Mouse (Mus musculus): Measurements from ENCODE around the gene 2310009B15Rik. TPM values are rescaled to one million over a fixed set of nuclear protein-coding genes. Genes with fewer than 3 reads are reported as not detected.

The 2310009B15Rik gene
- polyA plus RNA-seq, 1 experiment from 2014 or later, result 29.7 TPM

- H3K9ac ChIP-seq (replicated peaks), result peak overlapping the region; percentile 51
- peak overlapping the region; percentile 62 for H3K4me2 ChIP-seq (replicated peaks)
- under 1% methylated on average over 54 of the region's 54 CpGs for WGBS
- peaks cover 58% of the 10 kb centered on the region for H3K27me3 ChIP-seq
- H3K27ac ChIP-seq (replicated peaks), result peak overlapping the region; percentile 72
- no peaks in the 10 kb centered on the region for H3K9me3 ChIP-seq
- ATAC-seq (replicated peaks), result peak; percentile 36; the same call in 1 of the 2 replicates
- peak overlapping the region; percentile 46 for H3K4me3 ChIP-seq
- no peaks in the 10 kb centered on the region for H3K36me3 ChIP-seq
- peaks cover 42% of the 10 kb centered on the region for H3K4me1 ChIP-seq
Observed at GRCm38 (mm10) chr1:138841306-138842095, 15.2 kb downstream of the 2310009B15Rik start.

- H3K4me1 ChIP-seq, result peaks cover 42% of the 10 kb centered on the region
Observed at GRCm38 (mm10) chr1:138840440-138841305, 16.0 kb downstream of the 2310009B15Rik start.

GRCm38 (mm10) chr1:138839809-138840430 lies 16.7 kb downstream of the 2310009B15Rik start:
- Histone ChIP-seq H3K9me3 (no peaks in the 10 kb centered on the region), H3K9ac (replicated peaks) (peak overlapping the region; percentile 44), H3K4me2 (replicated peaks) (peak overlapping the region; percentile 62), H3K27ac (replicated peaks) (peak overlapping the region; percentile 41), H3K4me1 (peaks cover 42% of the 10 kb centered on the region), H3K36me3 (no peaks in the 10 kb centered on the region), H3K4me3 (peak overlapping the region; percentile 46), H3K27me3 (peaks cover 54% of the 10 kb centered on the region)
- 6% methylated on average over 16 of the region's 16 CpGs for WGBS
- no peak for ATAC-seq (replicated peaks)

More at GRCm38 (mm10) chr1:138840440-138841305, 16.0 kb downstream of the 2310009B15Rik start:
- Histone ChIP-seq H3K27me3 (peaks cover 56% of the 10 kb centered on the region), H3K36me3 (no peaks in the 10 kb centered on the region), H3K27ac (replicated peaks) (0 out of 2 replicates have a peak overlapping the region, but pooled peaks have one; percentile 9), H3K4me3 (peak overlapping the region; percentile 46), H3K4me2 (replicated peaks) (peak overlapping the region; percentile 62), H3K9me3 (no peaks in the 10 kb centered on the region), H3K9ac (replicated peaks) (peak overlapping the region; percentile 51)
- WGBS, result 5% methylated on average over 25 of the region's 25 CpGs
- no peak for ATAC-seq (replicated peaks)

- Histone ChIP-seq H3K36me3 (no peaks in the 10 kb centered on the region), H3K9me3 (no peaks in the 10 kb centered on the region), H3K27ac (replicated peaks) (no peak overlapping the region), H3K4me1 (peaks cover 41% of the 10 kb centered on the region), H3K4me3 (peak overlapping the region; percentile 46), H3K27me3 (peaks cover 55% of the 10 kb centered on the region), H3K4me2 (replicated peaks) (peak overlapping the region; percentile 62; the same call in 1 of the 2 replicates), H3K9ac (replicated peaks) (peak overlapping the region; percentile 44; the same call in 1 of the 2 replicates)
- no peak for ATAC-seq (replicated peaks)
- 26% methylated on average over 2 of the region's 2 CpGs for WGBS
Observed at GRCm38 (mm10) chr1:138839291-138839690, 17.4 kb downstream of the 2310009B15Rik start.

GRCm38 (mm10) chr1:138837786-138838743 lies 18.6 kb downstream of the 2310009B15Rik start:
- Histone ChIP-seq H3K9me3 (no peaks in the 10 kb centered on the region), H3K4me2 (replicated peaks) (peak overlapping the region; percentile 37), H3K27me3 (peaks cover 54% of the 10 kb centered on the region), H3K36me3 (no peaks in the 10 kb centered on the region), H3K27ac (replicated peaks) (peak overlapping the region; percentile 54; the same call in 1 of the 2 replicates), H3K4me3 (peak overlapping the region; percentile 26), H3K4me1 (peaks cover 28% of the 10 kb centered on the region), H3K9ac (replicated peaks) (peak overlapping the region; percentile 34)
- WGBS, result 9% methylated on average over 27 of the region's 27 CpGs
- ATAC-seq (replicated peaks), result 0 out of 2 replicates have a peak, but pooled peaks have one; percentile 11

- Histone ChIP-seq H3K4me3 (no peak overlapping the region), H3K27me3 (peaks cover 65% of the 10 kb centered on the region), H3K4me2 (replicated peaks) (0 out of 2 replicates have a peak overlapping the region, but pooled peaks have one; percentile 8), H3K27ac (replicated peaks) (no peak overlapping the region), H3K9me3 (no peaks in the 10 kb centered on the region), H3K4me1 (peaks cover 16% of the 10 kb centered on the region), H3K36me3 (no peaks in the 10 kb centered on the region), H3K9ac (replicated peaks) (no peak overlapping the region)
- WGBS, result 3% methylated on average over 3 of the region's 3 CpGs
- no peak; the same call in 1 of the 2 replicates for ATAC-seq (replicated peaks)
Observed at GRCm38 (mm10) chr1:138835355-138835900, 21.2 kb downstream of the 2310009B15Rik start.

- ATAC-seq (replicated peaks), result no peak
- no peak overlapping the region for H3K27ac ChIP-seq (replicated peaks)
Observed at GRCm38 (mm10) chr1:138831309-138831708, 25.3 kb downstream of the 2310009B15Rik start.

GRCm38 (mm10) chr1:138826841-138827240 lies 29.8 kb downstream of the 2310009B15Rik start:
- H3K36me3 ChIP-seq, result no peaks in the 10 kb centered on the region
- H3K9me3 ChIP-seq, result no peaks in the 10 kb centered on the region
- 72% methylated on average over 6 of the region's 6 CpGs for WGBS
- no peak overlapping the region for H3K4me3 ChIP-seq
- peaks cover 3% of the 10 kb centered on the region for H3K4me1 ChIP-seq
- H3K27ac ChIP-seq (replicated peaks), result no peak overlapping the region
- H3K4me2 ChIP-seq (replicated peaks), result no peak overlapping the region
- peaks cover 2% of the 10 kb centered on the region; the same call in 1 of the 2 replicates for H3K27me3 ChIP-seq
- ATAC-seq (replicated peaks), result no peak
- H3K9ac ChIP-seq (replicated peaks), result no peak overlapping the region

More at GRCm38 (mm10) chr1:138831309-138831708, 25.3 kb downstream of the 2310009B15Rik start:
- Histone ChIP-seq H3K9me3 (no peaks in the 10 kb centered on the region), H3K4me1 (peaks cover 3% of the 10 kb centered on the region), H3K27me3 (peaks cover 37% of the 10 kb centered on the region; the same call in 1 of the 2 replicates), H3K4me2 (replicated peaks) (peak overlapping the region; percentile 41), H3K36me3 (no peaks in the 10 kb centered on the region), H3K9ac (replicated peaks) (no peak overlapping the region), H3K4me3 (peak overlapping the region; percentile 30)
- WGBS, result 3% methylated on average over 16 of the region's 16 CpGs

GRCm38 (mm10) chr1:138822985-138823322 lies 33.7 kb downstream of the 2310009B15Rik start:
- Histone ChIP-seq H3K27me3 (no peaks in the 10 kb centered on the region), H3K4me3 (no peak overlapping the region), H3K9ac (replicated peaks) (no peak overlapping the region), H3K4me1 (no peaks in the 10 kb centered on the region), H3K36me3 (no peaks in the 10 kb centered on the region), H3K9me3 (no peaks in the 10 kb centered on the region), H3K27ac (replicated peaks) (no peak overlapping the region), H3K4me2 (replicated peaks) (no peak overlapping the region)
- ATAC-seq (replicated peaks), result 0 out of 2 replicates have a peak, but pooled peaks have one; percentile 48
- 90% methylated on average over 1 of the region's 1 CpGs for WGBS

- H3K4me3 ChIP-seq, result no peak overlapping the region
- no peak for ATAC-seq (replicated peaks)
- H3K27ac ChIP-seq (replicated peaks), result no peak overlapping the region
- H3K4me2 ChIP-seq (replicated peaks), result no peak overlapping the region
- H3K36me3 ChIP-seq, result no peaks in the 10 kb centered on the region
- H3K27me3 ChIP-seq, result no peaks in the 10 kb centered on the region
- WGBS, result 93% methylated on average over 7 of the region's 7 CpGs
- no peaks in the 10 kb centered on the region for H3K4me1 ChIP-seq
- no peak overlapping the region for H3K9ac ChIP-seq (replicated peaks)
- H3K9me3 ChIP-seq, result no peaks in the 10 kb centered on the region
Observed at GRCm38 (mm10) chr1:138822255-138822984, 34.2 kb downstream of the 2310009B15Rik start.

Measured in forebrain, embryonic 15.5 days (tissue).